Mouse (Mus musculus): ENCODE data around the gene Jak1. TPM values are rescaled to one million over a fixed set of nuclear protein-coding genes. Genes with fewer than 3 reads are reported as not detected.
"Not testable (repeated sequence)": the region's sequence is repeated elsewhere in the genome, so short reads cannot be mapped to it uniquely, and the experiment has no call there.

Jak1 gene
- polyA plus RNA-seq, 1 experiment from 2014 or later, result 106 TPM

DNA sequence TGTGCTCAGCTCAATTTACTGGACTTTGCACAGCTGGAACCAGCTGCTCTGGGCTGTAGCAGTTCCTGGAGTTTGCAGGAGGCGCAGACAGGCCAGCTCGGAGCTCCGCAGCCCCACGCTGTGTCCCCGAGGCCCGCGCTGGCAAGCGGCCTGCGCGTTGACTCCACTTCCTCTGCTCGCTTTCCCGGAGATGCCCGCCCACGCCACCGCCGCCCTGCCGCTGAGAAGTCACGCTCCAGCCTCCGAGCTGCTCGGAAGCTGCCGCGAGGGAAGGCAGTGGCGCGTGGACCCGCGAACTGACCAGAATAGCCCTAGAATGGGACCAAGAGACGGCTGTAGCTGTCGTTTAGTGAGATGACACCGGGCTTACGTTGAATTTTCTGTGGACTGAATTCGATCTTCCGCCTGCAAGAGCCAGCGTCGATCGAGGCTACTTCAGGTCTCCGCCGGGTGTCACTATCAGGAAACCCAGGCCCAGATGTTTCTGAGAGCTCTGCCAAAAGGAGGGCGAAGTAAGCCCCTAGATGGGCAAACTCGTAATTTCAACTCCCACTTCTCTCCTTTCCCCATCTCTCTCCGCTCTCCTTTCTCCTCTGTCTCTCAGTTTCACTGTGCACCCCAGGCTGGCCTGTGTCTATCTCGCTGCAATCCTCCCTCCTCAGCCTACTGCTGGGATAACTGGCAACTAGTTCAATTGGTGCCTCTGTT, 27.1 kb upstream of the Jak1 start:
- Histone ChIP-seq H3K79me2 (ENCODE audit: inconsistent target) (no peaks in the 10 kb centered on the region), H3K4me3 (ENCODE audit: inconsistent target) (peak overlapping the region; percentile 67), H3K27ac (peak overlapping the region; percentile 99), H3K36me3 (ENCODE audit: inconsistent target) (no peaks in the 10 kb centered on the region)
- WGBS (ENCODE audit: missing documents), result 1% methylated on average over 41 of the region's 41 CpGs

DNA sequence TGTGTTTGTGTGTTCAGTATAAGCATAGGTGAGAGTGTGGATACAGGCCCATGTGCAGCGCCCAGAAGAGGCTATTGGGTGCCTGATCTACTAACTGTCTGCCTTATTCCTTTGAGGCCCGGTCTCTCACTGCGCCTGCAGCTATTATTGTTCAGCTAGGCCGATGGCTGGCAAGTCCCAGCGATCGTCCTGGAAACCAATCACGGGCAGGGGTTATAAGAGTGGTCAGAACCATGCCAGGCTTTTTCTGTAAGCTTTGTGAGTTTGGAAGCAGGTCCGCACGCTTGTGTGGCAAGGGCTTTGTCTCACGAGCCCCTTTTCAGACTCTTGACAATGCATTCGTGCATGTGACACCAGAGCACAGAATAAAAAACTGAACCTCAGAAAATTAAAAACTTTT, 23.2 kb upstream of the Jak1 start:
- WGBS (ENCODE audit: missing documents), result 97% methylated on average over 11 of the region's 11 CpGs
- H3K27ac ChIP-seq, result no peak overlapping the region

DNA sequence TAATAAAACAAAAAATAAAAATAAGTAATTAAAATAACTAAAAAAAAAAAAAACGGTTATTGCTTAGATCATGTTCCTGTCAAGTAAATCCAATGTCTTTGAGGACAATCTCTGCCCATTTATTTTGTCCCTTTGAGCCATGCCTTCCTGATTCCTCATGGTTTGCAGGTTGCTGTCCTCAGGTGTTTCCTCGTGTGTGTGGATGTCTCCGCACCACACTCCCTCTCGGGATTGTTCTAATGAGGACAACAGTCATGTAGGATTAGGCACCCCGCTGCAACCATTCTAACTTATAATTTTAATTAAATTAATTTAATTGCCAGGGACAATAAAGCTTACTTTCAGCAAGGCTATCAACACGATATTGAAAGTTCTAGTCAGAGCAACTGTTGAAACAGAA, 21.5 kb upstream of the Jak1 start:
- Histone ChIP-seq H3K4me3 (ENCODE audit: inconsistent target) (no peak overlapping the region), H3K36me3 (ENCODE audit: inconsistent target) (no peaks in the 10 kb centered on the region), H3K27ac (no peak overlapping the region), H3K79me2 (ENCODE audit: inconsistent target) (no peaks in the 10 kb centered on the region)
- 91% methylated on average over 6 of the region's 6 CpGs for WGBS (ENCODE audit: missing documents)

More for the DNA sequence above, 23.2 kb upstream of the Jak1 start:
- no peaks in the 10 kb centered on the region for H3K36me3 ChIP-seq (ENCODE audit: inconsistent target)
- no peak overlapping the region for H3K4me3 ChIP-seq (ENCODE audit: inconsistent target)
- no peaks in the 10 kb centered on the region for H3K79me2 ChIP-seq (ENCODE audit: inconsistent target)

DNA sequence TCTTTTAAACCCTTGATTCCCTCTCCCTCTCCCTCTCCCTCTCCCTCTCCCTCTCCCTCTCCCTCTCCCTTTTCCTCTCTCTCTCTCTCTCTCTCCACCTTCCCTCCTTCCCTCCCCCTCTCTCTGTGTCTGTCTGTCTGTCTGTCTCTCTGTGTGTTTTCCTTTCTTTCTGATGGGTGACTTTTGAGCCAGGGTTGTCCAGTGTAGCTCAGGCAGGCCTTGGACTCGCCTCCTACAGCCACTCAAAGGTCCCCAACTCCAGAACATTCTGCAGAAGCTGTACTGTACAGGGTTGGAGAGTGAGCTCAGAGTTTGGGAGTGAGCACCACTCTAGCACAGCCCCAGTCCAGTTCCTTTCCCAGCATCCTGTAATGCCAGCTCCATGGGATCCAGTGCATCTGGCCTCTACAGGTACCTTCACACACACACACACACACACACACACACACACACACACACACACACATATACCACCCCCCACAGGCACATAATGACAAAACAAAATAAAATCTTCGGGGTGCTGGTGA, 20.9 kb upstream of the Jak1 start:
- H3K79me2 ChIP-seq (ENCODE audit: inconsistent target), result no peaks in the 10 kb centered on the region
- WGBS (ENCODE audit: missing documents), result 81% methylated on average over 2 of the region's 2 CpGs

DNA sequence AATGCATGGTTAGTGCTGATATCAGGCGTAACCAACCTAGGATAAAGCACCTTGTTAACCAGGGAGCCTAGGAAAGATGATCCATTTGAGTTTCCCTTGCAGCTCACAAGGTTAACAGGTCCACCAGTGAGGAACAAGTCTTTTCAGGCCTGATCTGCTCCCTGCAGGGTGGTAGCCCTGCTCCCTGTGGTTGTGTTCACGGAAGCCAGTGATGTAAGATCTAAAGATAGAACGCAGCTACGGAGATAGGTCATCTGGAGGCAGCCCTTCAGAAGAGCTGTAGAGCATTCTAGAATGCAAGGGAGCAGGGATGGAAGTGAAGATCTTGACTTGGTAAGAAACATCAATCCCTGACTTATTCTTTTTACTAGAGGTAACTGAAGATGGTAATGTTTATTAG, 18.9 kb upstream of the Jak1 start:
- no peak overlapping the region for H3K4me3 ChIP-seq (ENCODE audit: inconsistent target)
- 34% methylated on average over 4 of the region's 4 CpGs for WGBS (ENCODE audit: missing documents)
- H3K27ac ChIP-seq, result peak overlapping the region; percentile 33
- no peaks in the 10 kb centered on the region for H3K36me3 ChIP-seq (ENCODE audit: inconsistent target)
- no peaks in the 10 kb centered on the region for H3K79me2 ChIP-seq (ENCODE audit: inconsistent target)

More for the DNA sequence above, 20.9 kb upstream of the Jak1 start:
- Histone ChIP-seq H3K36me3 (ENCODE audit: inconsistent target) (no peaks in the 10 kb centered on the region), H3K27ac (no peak overlapping the region), H3K4me3 (ENCODE audit: inconsistent target) (no peak overlapping the region)

DNA sequence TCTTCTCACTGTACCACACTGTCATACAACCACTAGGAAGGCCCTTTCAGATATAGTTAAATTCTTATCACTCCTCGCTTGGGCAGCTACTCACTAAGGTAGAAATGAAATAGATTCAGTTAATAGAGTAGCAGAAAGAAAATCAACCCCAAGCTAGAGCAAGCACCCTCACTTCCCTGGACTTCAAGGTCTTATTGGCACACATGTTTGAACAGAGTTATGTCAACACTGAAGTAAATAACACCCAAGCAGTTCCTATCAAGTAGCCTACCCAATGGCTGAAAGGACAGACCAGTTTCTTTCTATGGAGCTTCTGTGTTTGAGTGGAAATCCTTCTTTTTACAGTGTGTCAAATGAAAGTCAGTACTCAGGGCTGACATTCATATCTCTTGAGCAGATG, 17.2 kb upstream of the Jak1 start:
- H3K4me3 ChIP-seq (ENCODE audit: inconsistent target), result no peak overlapping the region
- H3K36me3 ChIP-seq (ENCODE audit: inconsistent target), result no peaks in the 10 kb centered on the region
- H3K79me2 ChIP-seq (ENCODE audit: inconsistent target), result no peaks in the 10 kb centered on the region
- H3K27ac ChIP-seq, result no peak overlapping the region
- WGBS (ENCODE audit: missing documents), result 93% methylated on average over 1 of the region's 1 CpGs

DNA sequence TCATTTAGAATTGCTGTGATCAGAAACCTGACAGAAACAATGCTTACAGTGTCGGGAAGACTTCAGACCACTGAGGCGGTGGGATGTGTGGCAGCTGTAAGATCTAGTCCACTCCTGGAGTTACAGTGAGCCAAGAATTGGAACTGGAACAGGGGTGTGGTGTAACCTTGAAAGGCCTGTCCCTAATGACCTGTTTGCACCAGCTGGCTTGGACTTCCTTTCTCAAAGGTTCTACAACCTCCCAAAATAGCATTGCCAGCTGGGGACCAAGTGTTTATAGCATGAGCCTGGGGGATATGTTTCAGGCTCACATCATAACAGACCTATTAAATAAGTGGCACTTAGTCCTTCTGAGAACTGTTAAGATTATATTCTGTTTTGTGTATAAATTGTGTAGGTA, 15.0 kb upstream of the Jak1 start:
- Histone ChIP-seq H3K79me2 (ENCODE audit: inconsistent target) (no peaks in the 10 kb centered on the region), H3K4me3 (ENCODE audit: inconsistent target) (no peak overlapping the region), H3K27ac (no peak overlapping the region), H3K36me3 (ENCODE audit: inconsistent target) (no peaks in the 10 kb centered on the region)
- WGBS (ENCODE audit: missing documents), result 89% methylated on average over 2 of the region's 2 CpGs

DNA sequence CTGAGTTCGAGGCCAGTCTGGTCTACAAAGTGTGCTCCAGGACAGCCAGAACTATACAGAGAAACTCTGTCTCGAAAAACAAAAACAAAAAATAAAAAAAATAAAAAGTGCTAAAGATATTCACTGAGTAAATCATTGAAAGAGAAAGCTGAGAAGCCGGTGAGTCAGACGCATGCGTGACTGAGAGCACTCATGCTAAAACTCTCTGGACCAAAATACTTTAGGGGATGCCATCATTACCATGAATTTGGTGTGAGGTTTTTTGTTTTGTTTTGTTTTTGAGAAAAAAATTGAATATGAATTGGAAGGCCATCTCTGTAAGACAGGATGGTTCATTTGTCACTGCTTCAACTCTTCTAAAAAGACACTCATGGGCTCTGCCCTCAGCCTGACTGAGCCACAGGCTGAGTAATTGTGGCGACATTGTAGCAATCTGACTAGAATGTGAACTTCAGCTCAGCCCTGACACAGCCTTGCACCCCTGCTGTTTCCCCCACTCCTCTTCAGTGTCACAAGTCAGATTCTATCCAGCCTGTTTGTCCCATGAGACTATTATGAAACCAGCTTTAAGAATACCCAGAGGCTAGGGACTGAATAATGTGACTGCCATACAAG, 11.5 kb upstream of the Jak1 start:
- no peak overlapping the region for H3K4me3 ChIP-seq (ENCODE audit: inconsistent target)
- 98% methylated on average over 5 of the region's 6 CpGs for WGBS (ENCODE audit: missing documents)
- no peaks in the 10 kb centered on the region for H3K79me2 ChIP-seq (ENCODE audit: inconsistent target)
- H3K27ac ChIP-seq, result no peak overlapping the region
- no peaks in the 10 kb centered on the region for H3K36me3 ChIP-seq (ENCODE audit: inconsistent target)

DNA sequence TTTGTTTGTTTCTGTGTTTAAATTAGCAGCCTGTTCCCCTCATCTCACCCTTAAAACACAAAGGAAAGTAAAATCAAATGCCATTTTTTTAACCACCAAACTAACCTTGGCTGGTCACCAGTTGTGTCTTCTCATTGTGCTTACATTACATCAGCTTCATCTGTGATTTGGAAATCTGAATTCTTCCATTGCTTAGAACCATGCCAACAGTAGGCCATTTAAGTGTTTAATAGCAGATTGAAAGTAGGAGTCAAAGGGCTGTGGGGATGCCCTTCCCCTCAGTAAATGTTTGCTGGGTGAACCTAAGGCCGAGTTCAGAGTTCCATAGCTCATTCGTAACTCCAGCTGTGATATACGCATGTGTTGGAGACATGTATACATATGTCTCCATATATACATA, 10.8 kb upstream of the Jak1 start:
- 96% methylated on average over 3 of the region's 3 CpGs for WGBS (ENCODE audit: missing documents)
- H3K27ac ChIP-seq, result no peak overlapping the region
- no peak overlapping the region for H3K4me3 ChIP-seq (ENCODE audit: inconsistent target)
- no peaks in the 10 kb centered on the region for H3K79me2 ChIP-seq (ENCODE audit: inconsistent target)
- H3K36me3 ChIP-seq (ENCODE audit: inconsistent target), result no peaks in the 10 kb centered on the region

DNA sequence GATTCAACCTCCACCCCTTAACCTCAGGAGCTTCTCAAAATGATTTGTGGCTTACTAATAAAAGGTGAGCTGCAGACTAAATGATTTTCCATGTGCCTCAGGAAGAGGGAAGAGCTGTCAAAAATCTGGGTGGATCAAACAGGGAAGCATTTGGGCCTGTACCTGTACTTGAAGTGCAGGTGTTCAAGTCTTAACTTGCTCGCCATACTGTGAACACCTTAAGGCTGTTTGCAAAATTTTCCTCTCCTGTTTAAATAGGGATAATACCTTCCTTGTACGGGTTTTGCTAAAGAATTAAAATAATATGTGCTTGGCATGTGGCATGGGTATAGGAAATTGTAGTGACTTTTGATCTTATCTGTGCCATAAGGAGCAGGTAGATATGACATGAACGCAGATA, 5.7 kb upstream of the Jak1 start:
- WGBS (ENCODE audit: missing documents), result 94% methylated on average over 3 of the region's 3 CpGs
- no peak overlapping the region for H3K27ac ChIP-seq

DNA sequence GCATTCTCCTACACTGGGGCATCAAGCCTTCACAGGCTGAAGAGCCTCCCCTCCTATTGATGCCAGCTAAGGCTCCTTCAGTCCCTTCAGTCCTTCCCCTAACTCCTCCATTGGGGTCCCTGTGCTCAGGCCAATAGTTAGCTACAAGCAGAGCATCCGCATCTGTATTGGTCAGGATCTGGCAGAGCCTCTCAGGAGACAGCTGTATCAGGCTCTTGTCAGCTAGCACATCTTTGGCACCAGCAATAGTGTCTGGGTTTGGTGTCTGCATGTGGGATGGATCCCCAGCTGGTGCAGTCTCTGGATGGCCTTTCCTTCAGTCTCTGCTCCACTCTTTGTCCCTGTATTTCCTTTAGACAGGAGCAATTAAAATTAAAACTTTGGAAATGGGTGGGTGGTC, 3.4 kb upstream of the Jak1 start:
- peaks cover 11% of the 10 kb centered on the region for H3K79me2 ChIP-seq (ENCODE audit: inconsistent target)
- 100% methylated on average over 1 of the region's 1 CpGs for WGBS (ENCODE audit: missing documents)

More for the DNA sequence above, 5.7 kb upstream of the Jak1 start:
- no peak overlapping the region for H3K4me3 ChIP-seq (ENCODE audit: inconsistent target)
- H3K79me2 ChIP-seq (ENCODE audit: inconsistent target), result no peaks in the 10 kb centered on the region
- no peaks in the 10 kb centered on the region for H3K36me3 ChIP-seq (ENCODE audit: inconsistent target)

DNA sequence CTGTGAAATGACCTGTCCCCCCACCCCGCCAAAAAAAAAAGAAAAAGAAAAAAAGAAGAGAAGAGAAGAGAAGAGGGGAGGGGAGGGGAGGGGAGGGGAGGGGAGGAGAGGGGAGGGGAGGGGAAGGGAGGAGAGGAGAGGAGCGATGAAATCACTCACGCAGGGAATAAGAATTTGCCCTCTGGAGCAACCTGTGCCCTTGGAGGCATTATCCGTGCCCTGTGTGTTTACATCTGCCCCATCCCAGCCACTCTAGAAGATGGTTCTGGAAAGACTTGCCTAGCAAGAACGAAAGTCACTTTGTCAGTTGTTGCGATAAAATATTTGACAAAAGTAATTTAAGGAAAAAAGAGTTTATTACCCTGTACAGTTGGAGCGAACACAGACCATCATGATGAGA, 441 bp upstream of the Jak1 start:
- Histone ChIP-seq H3K4me3 (ENCODE audit: inconsistent target) (no peak overlapping the region), H3K36me3 (ENCODE audit: inconsistent target) (no peaks in the 10 kb centered on the region), H3K27ac (no peak overlapping the region), H3K79me2 (ENCODE audit: inconsistent target) (peaks cover 41% of the 10 kb centered on the region)
- WGBS (ENCODE audit: missing documents), result 61% methylated on average over 6 of the region's 7 CpGs

More for the DNA sequence above, 3.4 kb upstream of the Jak1 start:
- H3K27ac ChIP-seq; H3K36me3 ChIP-seq (ENCODE audit: inconsistent target); H3K4me3 ChIP-seq (ENCODE audit: inconsistent target): not testable (repeated sequence)

DNA sequence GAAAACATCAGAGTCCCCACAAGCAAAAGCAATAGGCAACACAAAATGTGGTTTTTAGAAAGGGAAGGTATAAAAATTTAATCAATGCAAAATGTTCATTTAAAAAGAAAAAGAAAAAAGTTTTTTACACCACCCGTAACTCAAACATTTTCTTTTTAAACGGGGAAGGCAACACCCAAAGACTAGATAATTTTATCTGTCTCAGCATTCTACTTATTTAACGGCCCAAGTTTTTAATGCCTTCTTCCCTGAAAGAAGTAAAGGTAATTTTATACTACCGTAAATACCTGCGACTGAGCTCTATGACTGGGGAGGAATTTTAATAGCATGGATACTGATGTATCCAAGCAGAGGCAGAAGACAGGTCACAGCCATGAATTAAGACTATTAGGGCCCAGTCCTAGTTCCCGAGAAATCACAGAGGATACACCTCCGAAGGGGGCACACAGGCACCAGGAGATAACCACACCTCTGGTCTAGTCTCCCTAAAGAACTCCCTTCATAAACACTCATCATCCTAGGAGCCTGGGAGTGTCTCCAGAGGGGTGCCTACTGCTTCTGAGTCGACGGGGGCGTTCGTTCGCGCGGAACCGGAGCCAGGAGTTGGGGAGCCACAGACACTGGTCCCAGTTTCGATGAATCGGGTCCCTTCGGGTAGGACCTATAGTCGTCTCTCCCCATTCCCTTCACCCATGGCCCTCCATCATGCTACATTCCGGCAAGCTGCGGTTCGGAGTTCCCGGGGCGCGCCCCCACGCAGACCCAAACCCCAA, 928 bp downstream of the Jak1 start:
- no peaks in the 10 kb centered on the region for H3K36me3 ChIP-seq (ENCODE audit: inconsistent target)
- 6% methylated on average over 26 of the region's 26 CpGs for WGBS (ENCODE audit: missing documents)
- peak overlapping the region; percentile 80 for H3K4me3 ChIP-seq (ENCODE audit: inconsistent target)
- H3K79me2 ChIP-seq (ENCODE audit: inconsistent target), result peaks cover 55% of the 10 kb centered on the region
- H3K27ac ChIP-seq, result 0 out of 2 replicates have a peak overlapping the region, but pooled peaks have one; percentile 12

DNA sequence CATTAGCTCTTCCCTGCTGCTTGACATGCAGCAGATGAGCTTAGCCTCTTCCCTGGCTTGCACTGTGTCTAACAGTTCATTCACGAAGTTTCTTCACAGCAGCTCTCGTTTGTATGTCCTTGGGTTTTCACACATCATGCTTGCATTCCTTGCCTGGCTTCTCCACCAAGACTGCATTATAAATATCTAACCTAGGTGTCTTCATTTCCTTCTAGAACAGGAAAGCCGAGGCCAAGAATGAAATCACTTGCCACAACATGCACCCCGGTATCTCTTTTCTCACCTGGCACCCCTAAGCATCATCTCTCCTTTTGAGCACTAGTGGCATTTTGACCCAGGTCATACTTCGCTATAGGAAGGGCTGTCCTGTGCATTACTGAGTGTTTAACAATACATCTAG, 3.5 kb downstream of the Jak1 start:
- 78% methylated on average over 5 of the region's 5 CpGs for WGBS (ENCODE audit: missing documents)
- no peak overlapping the region for H3K4me3 ChIP-seq (ENCODE audit: inconsistent target)
- H3K27ac ChIP-seq, result no peak overlapping the region
- H3K36me3 ChIP-seq (ENCODE audit: inconsistent target), result no peaks in the 10 kb centered on the region
- H3K79me2 ChIP-seq (ENCODE audit: inconsistent target), result peaks cover 80% of the 10 kb centered on the region

All from macrophage (primary cell).